Mouse (Mus musculus): Measurements from ENCODE around the gene Fam13a. TPM values are rescaled to one million over a fixed set of nuclear protein-coding genes. Genes with fewer than 3 reads are reported as not detected.
A peak's percentile ranks its signal among the peaks of the same experiment; 100 is the strongest.

The Fam13a gene
- 2.4 and 2.7 TPM in 2 replicates for polyA plus RNA-seq (2015; fragmentation: Nextera tagmentation; extraction: Ambion mirVana)

- H3K9ac ChIP-seq, result no peak within 1 kb of the TSS
- H3K4me2 ChIP-seq, result peak within 1 kb of the TSS; percentile 51
- H3K27me3 ChIP-seq, result no peaks in the 10 kb centered on the region
- peak; percentile 91 for ATAC-seq (ENCODE audit: insufficient read depth)
- under 1% methylated on average over 16 of the region's 16 CpGs for WGBS (ENCODE audit: insufficient replicate concordance)
- no peak within 1 kb of the TSS for H3K27ac ChIP-seq (replicated peaks)
- peak within 1 kb of the TSS; percentile 53 for H3K4me3 ChIP-seq (replicated peaks)
- H3K36me3 ChIP-seq (replicated peaks), result no peaks in the 10 kb centered on the region
- peaks cover 11% of the 10 kb centered on the region for H3K4me1 ChIP-seq (replicated peaks)
- no peaks in the 10 kb centered on the region for H3K9me3 ChIP-seq (replicated peaks)
Measured at GRCm38 (mm10) chr6:59024164-59024724, at the start of gene Fam13a. Gene Fam13a, minus strand, starts transcription at chr6:59024549.

GRCm38 (mm10) chr6:59072096-59073060, 48.0 kb upstream of the Fam13a start:
- no peaks in the 10 kb centered on the region for H3K4me1 ChIP-seq (replicated peaks)
- H3K4me2 ChIP-seq, result no peak overlapping the region
- 57% methylated on average over 5 of the region's 5 CpGs for WGBS (ENCODE audit: insufficient replicate concordance)
- ATAC-seq (ENCODE audit: insufficient read depth), result no peak
- H3K27me3 ChIP-seq, result no peaks in the 10 kb centered on the region
- H3K9ac ChIP-seq, result no peak overlapping the region
- no peaks in the 10 kb centered on the region for H3K36me3 ChIP-seq (replicated peaks)
- 0 out of 2 replicates have a peak, but pooled peaks cover 4% of the 10 kb centered on the region for H3K9me3 ChIP-seq (replicated peaks)
- H3K27ac ChIP-seq (replicated peaks), result no peak overlapping the region
- no peak overlapping the region for H3K4me3 ChIP-seq (replicated peaks)

- no peak overlapping the region for H3K9ac ChIP-seq
- H3K27ac ChIP-seq (replicated peaks), result no peak overlapping the region
- H3K4me3 ChIP-seq (replicated peaks), result no peak overlapping the region
- no peaks in the 10 kb centered on the region for H3K36me3 ChIP-seq (replicated peaks)
- 66% methylated on average over 3 of the region's 3 CpGs for WGBS (ENCODE audit: insufficient replicate concordance)
- H3K9me3 ChIP-seq (replicated peaks), result 0 out of 2 replicates have a peak, but pooled peaks cover 4% of the 10 kb centered on the region
- no peak for ATAC-seq (ENCODE audit: insufficient read depth)
- H3K4me1 ChIP-seq (replicated peaks), result no peaks in the 10 kb centered on the region
- H3K27me3 ChIP-seq, result no peaks in the 10 kb centered on the region
- H3K4me2 ChIP-seq, result no peak overlapping the region
Measured at GRCm38 (mm10) chr6:59071691-59072090, 47.3 kb upstream of the Fam13a start.

DNA sequence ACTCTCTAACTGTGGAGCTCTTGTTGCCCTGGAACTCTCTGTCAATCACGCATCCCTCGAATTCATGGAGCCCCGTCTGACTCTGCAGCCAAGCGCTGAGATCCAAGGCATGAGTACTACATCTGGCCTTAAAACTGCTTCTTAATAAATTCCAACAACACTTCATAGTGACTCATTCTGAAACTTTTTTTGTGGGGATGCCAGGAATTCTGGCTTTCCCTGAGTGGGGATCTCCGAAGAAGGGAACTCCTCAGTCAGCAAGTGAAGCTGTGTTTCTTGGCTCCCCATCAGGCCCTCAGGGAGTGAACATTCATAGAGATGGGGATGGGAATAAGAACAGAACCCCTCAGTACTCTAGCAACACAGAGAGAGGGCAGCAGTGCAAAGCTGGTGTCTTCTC, 43.8 kb upstream of the Fam13a start:
- no peak for ATAC-seq (ENCODE audit: insufficient read depth)
- H3K27ac ChIP-seq (replicated peaks), result no peak overlapping the region
- 78% methylated on average over 5 of the region's 5 CpGs for WGBS (ENCODE audit: insufficient replicate concordance)
- no peaks in the 10 kb centered on the region for H3K9me3 ChIP-seq (replicated peaks)
- no peaks in the 10 kb centered on the region for H3K4me1 ChIP-seq (replicated peaks)
- no peak overlapping the region for H3K4me3 ChIP-seq (replicated peaks)
- no peaks in the 10 kb centered on the region for H3K36me3 ChIP-seq (replicated peaks)
- H3K27me3 ChIP-seq, result no peaks in the 10 kb centered on the region
- H3K9ac ChIP-seq, result no peak overlapping the region
- H3K4me2 ChIP-seq, result no peak overlapping the region

DNA sequence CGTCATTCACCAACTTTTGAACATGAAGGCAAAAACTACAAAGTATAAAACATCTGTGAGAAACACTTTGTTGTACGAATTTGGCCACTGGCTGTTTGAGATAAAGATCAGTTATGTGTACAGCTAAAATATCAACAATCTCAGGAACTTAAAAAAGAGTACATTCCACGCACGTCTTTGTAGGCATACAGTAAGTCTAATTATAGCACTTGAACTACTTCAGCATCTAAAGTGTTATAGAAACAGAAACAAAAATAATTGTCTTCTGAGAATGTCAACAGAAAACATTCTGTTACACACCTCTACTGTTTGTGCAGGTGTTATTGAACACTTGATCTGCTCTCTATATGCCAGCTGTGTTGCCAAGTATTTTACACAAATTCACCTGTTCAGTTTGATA, 40.1 kb upstream of the Fam13a start:
- no peaks in the 10 kb centered on the region for H3K27me3 ChIP-seq
- no peaks in the 10 kb centered on the region for H3K36me3 ChIP-seq (replicated peaks)
- no peak overlapping the region for H3K4me2 ChIP-seq
- no peaks in the 10 kb centered on the region for H3K4me1 ChIP-seq (replicated peaks)
- H3K9ac ChIP-seq, result no peak overlapping the region
- WGBS (ENCODE audit: insufficient replicate concordance), result 51% methylated on average over 4 of the region's 4 CpGs
- H3K4me3 ChIP-seq (replicated peaks), result no peak overlapping the region
- no peak for ATAC-seq (ENCODE audit: insufficient read depth)
- no peaks in the 10 kb centered on the region for H3K9me3 ChIP-seq (replicated peaks)
- no peak overlapping the region for H3K27ac ChIP-seq (replicated peaks)

- H3K27me3 ChIP-seq, result no peaks in the 10 kb centered on the region
- ATAC-seq (ENCODE audit: insufficient read depth), result no peak
- H3K4me1 ChIP-seq (replicated peaks), result no peaks in the 10 kb centered on the region
- H3K9me3 ChIP-seq (replicated peaks), result no peaks in the 10 kb centered on the region
- H3K4me3 ChIP-seq (replicated peaks), result no peak overlapping the region
- no peak overlapping the region for H3K4me2 ChIP-seq
- H3K36me3 ChIP-seq (replicated peaks), result no peaks in the 10 kb centered on the region
- H3K27ac ChIP-seq (replicated peaks), result no peak overlapping the region
- 62% methylated on average over 2 of the region's 2 CpGs for WGBS (ENCODE audit: insufficient replicate concordance)
- no peak overlapping the region for H3K9ac ChIP-seq
Measured at GRCm38 (mm10) chr6:59053232-59053631, 28.9 kb upstream of the Fam13a start.

DNA sequence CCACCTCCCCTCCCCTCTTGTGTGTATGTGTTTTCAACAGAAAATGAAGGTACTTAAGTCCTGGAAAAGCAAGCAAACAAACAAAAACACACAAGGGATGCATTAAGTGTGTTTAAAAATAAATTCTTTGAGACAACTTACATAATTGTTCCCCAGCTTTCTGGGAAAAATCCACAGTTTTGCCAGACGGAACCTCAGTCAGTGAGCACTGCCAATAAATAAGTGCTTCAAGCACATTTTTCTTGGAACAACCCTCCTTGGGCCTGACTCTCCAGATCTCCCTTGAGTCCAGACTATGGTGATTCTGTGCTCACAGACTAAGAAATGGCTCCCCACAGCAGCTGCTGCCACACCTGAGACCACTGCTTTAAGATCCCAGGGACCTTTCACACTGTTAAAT, 15.4 kb upstream of the Fam13a start:
- no peak for ATAC-seq (ENCODE audit: insufficient read depth)
- Histone ChIP-seq H3K4me3 (replicated peaks) (no peak overlapping the region), H3K9me3 (replicated peaks) (no peaks in the 10 kb centered on the region), H3K4me1 (replicated peaks) (no peaks in the 10 kb centered on the region), H3K4me2 (no peak overlapping the region), H3K27me3 (no peaks in the 10 kb centered on the region), H3K9ac (no peak overlapping the region), H3K27ac (replicated peaks) (no peak overlapping the region), H3K36me3 (replicated peaks) (no peaks in the 10 kb centered on the region)
- 53% methylated on average over 1 of the region's 1 CpGs for WGBS (ENCODE audit: insufficient replicate concordance)

DNA sequence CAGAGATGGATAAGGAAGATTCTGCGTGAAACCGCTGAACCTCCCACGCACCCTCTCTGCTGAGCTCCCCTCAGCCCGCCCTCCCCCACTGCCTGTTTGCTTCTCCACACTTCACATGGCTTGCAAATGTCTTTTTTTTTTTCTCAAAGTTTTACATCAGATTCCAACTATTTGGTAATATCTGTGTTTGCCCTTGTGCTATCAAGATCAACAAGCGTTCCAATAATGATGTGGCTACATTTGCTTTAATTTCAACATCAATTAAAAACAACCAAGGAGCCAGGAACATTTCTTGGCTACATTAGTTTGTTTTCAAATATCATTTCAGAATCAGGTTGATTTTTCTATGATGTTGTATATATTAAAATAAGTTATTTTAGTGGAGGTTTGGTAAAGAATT, 8.4 kb upstream of the Fam13a start:
- no peak for ATAC-seq (ENCODE audit: insufficient read depth)
- H3K4me1 ChIP-seq (replicated peaks), result no peaks in the 10 kb centered on the region
- H3K9me3 ChIP-seq (replicated peaks), result no peaks in the 10 kb centered on the region
- H3K27ac ChIP-seq (replicated peaks), result no peak overlapping the region
- WGBS (ENCODE audit: insufficient replicate concordance), result 71% methylated on average over 5 of the region's 5 CpGs
- H3K36me3 ChIP-seq (replicated peaks), result no peaks in the 10 kb centered on the region
- no peak overlapping the region for H3K9ac ChIP-seq
- H3K4me2 ChIP-seq, result no peak overlapping the region
- no peak overlapping the region for H3K4me3 ChIP-seq (replicated peaks)
- H3K27me3 ChIP-seq, result no peaks in the 10 kb centered on the region

DNA sequence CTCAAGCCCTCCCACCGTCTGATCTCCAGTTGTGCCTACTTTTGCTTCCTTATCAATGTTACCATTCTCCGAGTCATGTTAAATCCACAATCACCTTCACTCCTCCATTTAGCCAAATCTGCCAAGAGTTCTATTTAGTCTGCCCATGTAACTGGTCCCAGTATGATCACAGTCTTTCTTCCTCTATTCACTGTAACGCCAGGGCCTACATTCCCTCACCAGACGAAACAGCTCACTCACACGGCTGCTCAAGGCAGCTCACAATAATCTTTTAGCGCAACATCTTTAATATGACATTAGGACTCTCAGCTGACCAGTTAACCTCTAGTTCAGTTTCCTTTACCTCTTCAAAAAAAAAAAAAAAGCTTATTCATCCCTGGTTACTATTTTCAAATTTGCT, 7.2 kb upstream of the Fam13a start:
- Histone ChIP-seq H3K4me1 (replicated peaks) (no peaks in the 10 kb centered on the region), H3K4me3 (replicated peaks) (no peak overlapping the region), H3K36me3 (replicated peaks) (no peaks in the 10 kb centered on the region), H3K27me3 (no peaks in the 10 kb centered on the region), H3K9me3 (replicated peaks) (no peaks in the 10 kb centered on the region), H3K9ac (no peak overlapping the region), H3K4me2 (no peak overlapping the region), H3K27ac (replicated peaks) (no peak overlapping the region)
- ATAC-seq (ENCODE audit: insufficient read depth), result no peak
- 70% methylated on average over 6 of the region's 6 CpGs for WGBS (ENCODE audit: insufficient replicate concordance)

DNA sequence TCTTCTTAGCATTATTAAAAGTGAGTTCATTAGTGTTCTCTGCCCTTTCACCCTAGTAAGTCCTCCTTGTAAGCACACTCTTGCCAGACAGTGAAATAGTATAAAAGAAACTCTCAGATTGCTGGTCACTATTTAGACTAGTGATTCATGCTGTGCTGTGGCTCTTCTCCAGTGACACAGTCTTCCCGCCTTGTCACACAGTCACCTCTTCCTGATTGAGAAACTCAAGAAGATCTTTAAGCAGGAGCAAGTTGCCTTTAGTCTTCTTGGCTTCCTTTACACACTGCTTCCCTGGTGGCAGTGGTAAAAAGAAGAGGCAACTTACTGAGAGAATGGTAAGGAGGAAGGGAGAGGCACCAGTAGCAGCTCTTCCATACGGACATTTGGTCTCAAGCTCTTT, 6.3 kb upstream of the Fam13a start:
- ATAC-seq (ENCODE audit: insufficient read depth), result no peak
- H3K9me3 ChIP-seq (replicated peaks), result no peaks in the 10 kb centered on the region
- no peaks in the 10 kb centered on the region for H3K36me3 ChIP-seq (replicated peaks)
- no peak overlapping the region for H3K9ac ChIP-seq
- H3K4me2 ChIP-seq, result no peak overlapping the region
- H3K27ac ChIP-seq (replicated peaks), result no peak overlapping the region
- no peaks in the 10 kb centered on the region for H3K4me1 ChIP-seq (replicated peaks)
- 52% methylated on average over 2 of the region's 2 CpGs for WGBS (ENCODE audit: insufficient replicate concordance)
- H3K4me3 ChIP-seq (replicated peaks), result no peak overlapping the region
- no peaks in the 10 kb centered on the region for H3K27me3 ChIP-seq

DNA sequence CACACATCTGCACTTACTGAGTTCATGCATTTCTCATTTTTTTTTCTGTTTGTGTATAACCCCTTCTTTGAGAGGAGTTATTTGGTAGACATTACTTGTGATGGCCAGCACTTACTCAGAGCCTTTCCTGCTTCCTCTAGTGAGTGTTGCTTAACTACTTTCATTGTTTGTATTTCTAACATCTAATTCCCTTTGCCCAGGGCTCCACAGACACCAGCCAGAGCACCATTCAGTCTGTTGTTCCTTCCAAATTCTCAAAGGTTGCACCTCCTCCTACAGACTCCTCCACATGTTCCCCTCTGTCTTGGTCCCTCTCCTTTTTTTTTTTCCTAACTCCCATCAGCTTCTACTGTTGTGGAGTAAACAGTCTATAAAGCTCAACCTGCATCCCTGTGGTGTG, 5.7 kb upstream of the Fam13a start:
- no peaks in the 10 kb centered on the region for H3K36me3 ChIP-seq (replicated peaks)
- no peak overlapping the region for H3K9ac ChIP-seq
- H3K27me3 ChIP-seq, result no peaks in the 10 kb centered on the region
- H3K4me3 ChIP-seq (replicated peaks), result no peak overlapping the region
- no peak overlapping the region for H3K4me2 ChIP-seq
- no peak overlapping the region for H3K27ac ChIP-seq (replicated peaks)
- ATAC-seq (ENCODE audit: insufficient read depth), result no peak
- H3K4me1 ChIP-seq (replicated peaks), result no peaks in the 10 kb centered on the region
- no peaks in the 10 kb centered on the region for H3K9me3 ChIP-seq (replicated peaks)

Measured in liver, embryonic 15.5 days (tissue).